Mouse (Mus musculus) hindbrain, embryonic 15.5 days (tissue): ENCODE measurements around the gene Klc3. TPM values are rescaled to one million over a fixed set of nuclear protein-coding genes. Genes with fewer than 3 reads are reported as not detected.

Source experiments
- ATAC-seq: fragments of 200-750 bp; cut with Nextera tagmentation; 2 replicates; pipeline ENCODE4 v1.8.0; 2017; ENCODE audit warnings: low read depth, moderate number of reproducible peaks, moderate TSS enrichment; ENCODE audit not compliant: low FRiP score
- H3K27ac ChIP-seq: fragments of 300-500 bp; sonication (generic); replicated peaks from 2 replicates; pipeline ENCODE4 v1.5.1; 2015; ENCODE audit warnings: mild to moderate bottlenecking, inconsistent platforms
- H3K27me3 ChIP-seq: fragments of 300-500 bp; sonication (generic); 2 replicates; pipeline ENCODE4 v1.6.1; 2015; ENCODE audit warnings: control low read depth, inconsistent platforms
- H3K36me3 ChIP-seq: fragments of 300-500 bp; sonication (generic); 2 replicates; pipeline ENCODE4 v1.6.1; 2015; ENCODE audit warnings: control low read depth, inconsistent platforms
- H3K4me1 ChIP-seq: fragments of 300-500 bp; sonication (generic); replicated peaks from 2 replicates; pipeline ENCODE4 v1.6.1; 2015; ENCODE audit warnings: control low read depth, inconsistent platforms
- H3K4me2 ChIP-seq: fragments of 300-500 bp; sonication (generic); 2 replicates; pipeline ENCODE4 v1.6.1; 2015; ENCODE audit warnings: moderate library complexity, mild to moderate bottlenecking, inconsistent platforms
- H3K4me3 ChIP-seq: fragments of 300-500 bp; sonication (generic); 2 replicates; pipeline ENCODE4 v1.5.1; 2015; ENCODE audit warnings: mild to moderate bottlenecking, inconsistent platforms
- H3K9ac ChIP-seq: fragments of 300-500 bp; sonication (generic); 2 replicates; pipeline ENCODE4 v1.6.1; 2015; ENCODE audit warnings: inconsistent platforms
- H3K9me3 ChIP-seq: fragments of 300-500 bp; sonication (generic); 2 replicates; pipeline ENCODE4 v1.6.1; 2016; ENCODE audit warnings: control low read depth, inconsistent platforms
- WGBS: fragments of 180-500 bp; shearing (Covaris S2); methylation state at CpG from one replicate; pipeline ENCODE4 v1.1.7; 2015; 5-methylcytosine and 5-hydroxymethylcytosine counted together
- polyA plus RNA-seq: library from polyadenylated mRNA; unstranded; fragments of >200 nt; fragmentation: Nextera tagmentation; extraction: Ambion mirVana; gene quantifications from 2 replicates; pipeline ENCODE4 v1.2.1, GENCODE M21; 2015

Klc3 gene
- polyA plus RNA-seq, 1 experiment from 2014 or later: 2.1 TPM

DNA sequence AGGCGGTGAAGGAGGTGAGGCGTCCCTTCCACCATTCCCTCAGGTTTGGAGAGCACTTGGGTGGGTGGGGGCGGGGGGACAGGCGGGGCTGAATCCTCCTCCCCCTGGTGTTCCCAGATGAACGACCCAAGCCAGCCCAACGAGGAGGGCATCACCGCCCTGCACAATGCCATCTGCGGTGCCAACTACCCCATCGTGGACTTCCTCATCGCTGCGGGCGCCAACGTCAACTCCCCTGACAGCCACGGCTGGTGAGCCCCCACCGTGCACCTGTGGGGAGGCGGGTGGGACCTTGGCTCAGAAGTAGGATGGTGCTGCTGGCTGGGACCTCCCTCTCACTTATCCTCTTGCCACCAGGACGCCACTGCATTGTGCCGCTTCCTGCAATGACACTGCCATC lies 28.5 kb downstream of the Klc3 start:
- H3K36me3 ChIP-seq: no peaks in the 10 kb centered on the region
- no peak overlapping the region for H3K4me3 ChIP-seq
- no peak overlapping the region for H3K4me2 ChIP-seq
- ATAC-seq: no peak
- H3K4me1 ChIP-seq: no peaks in the 10 kb centered on the region
- 81% methylated on average over 18 of the region's 18 CpGs for WGBS
- no peak overlapping the region for H3K9ac ChIP-seq
- no peaks in the 10 kb centered on the region for H3K27me3 ChIP-seq
- no peak overlapping the region for H3K27ac ChIP-seq
- H3K9me3 ChIP-seq: no peaks in the 10 kb centered on the region

DNA sequence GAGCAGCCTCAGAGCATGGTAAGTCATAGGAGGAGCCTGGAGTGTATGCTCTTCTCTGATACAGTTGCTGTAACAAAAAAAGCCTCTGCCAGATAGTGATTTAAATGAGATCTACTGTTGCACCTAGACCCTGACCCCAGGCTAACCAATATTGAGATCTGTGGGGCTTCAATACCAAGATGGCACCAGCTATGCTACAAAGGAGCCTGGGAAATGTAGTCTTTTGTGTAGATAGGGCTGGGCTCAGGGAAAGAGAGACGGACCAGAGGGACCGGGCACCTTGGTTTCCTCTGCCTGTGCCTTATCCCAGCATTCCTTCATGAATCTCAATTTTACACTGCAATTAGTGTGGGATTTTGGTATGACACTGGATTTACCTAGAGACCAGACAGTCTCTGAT lies 30.5 kb downstream of the Klc3 start:
- no peaks in the 10 kb centered on the region for H3K36me3 ChIP-seq
- H3K9ac ChIP-seq: no peak overlapping the region
- no peak overlapping the region for H3K4me2 ChIP-seq
- peaks cover 5% of the 10 kb centered on the region for H3K4me1 ChIP-seq
- no peak overlapping the region for H3K4me3 ChIP-seq
- no peak overlapping the region for H3K27ac ChIP-seq
- WGBS: 84% methylated on average over 2 of the region's 2 CpGs
- H3K9me3 ChIP-seq: no peaks in the 10 kb centered on the region
- ATAC-seq: no peak
- H3K27me3 ChIP-seq: peaks cover 7% of the 10 kb centered on the region; the same call in 1 of the 2 replicates

DNA sequence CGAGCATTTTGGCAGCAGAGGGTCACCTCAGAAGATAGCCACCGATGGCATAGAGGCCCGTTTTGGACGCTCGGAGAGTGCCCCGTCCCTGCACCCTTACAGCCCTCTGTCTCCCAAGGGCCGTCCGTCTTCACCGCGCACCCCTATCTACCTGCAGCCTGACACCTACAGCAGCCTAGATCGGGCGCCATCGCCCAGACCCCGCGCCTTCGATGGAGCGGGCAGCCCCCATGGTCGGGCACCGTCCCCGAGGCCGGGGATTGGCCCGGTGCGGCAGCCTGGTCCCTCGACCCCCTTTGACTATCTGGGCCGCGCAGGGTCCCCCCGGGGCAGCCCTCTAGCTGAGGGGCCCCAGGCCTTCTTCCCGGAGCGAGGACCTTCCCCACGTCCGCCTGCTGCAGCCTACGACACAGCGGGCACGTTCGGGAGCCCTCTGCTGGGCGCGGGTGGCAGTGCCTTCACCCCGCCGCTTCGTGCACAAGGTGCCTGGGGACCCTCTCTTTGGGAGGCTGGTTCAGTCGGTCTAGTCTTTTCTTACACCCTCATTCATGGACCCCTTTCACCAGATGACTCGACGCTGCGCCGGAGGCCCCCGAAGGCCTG lies 34.0 kb downstream of the Klc3 start:
- H3K4me3 ChIP-seq: peak overlapping the region; percentile 42
- H3K9me3 ChIP-seq: no peaks in the 10 kb centered on the region
- peak; percentile 84 for ATAC-seq
- H3K27me3 ChIP-seq: peaks cover 7% of the 10 kb centered on the region; the same call in 1 of the 2 replicates
- peaks cover 5% of the 10 kb centered on the region for H3K4me1 ChIP-seq
- peak overlapping the region; percentile 54 for H3K9ac ChIP-seq
- peak overlapping the region; percentile 70 for H3K4me2 ChIP-seq
- no peak overlapping the region for H3K27ac ChIP-seq
- WGBS: 11% methylated on average over 45 of the region's 46 CpGs
- H3K36me3 ChIP-seq: no peaks in the 10 kb centered on the region

DNA sequence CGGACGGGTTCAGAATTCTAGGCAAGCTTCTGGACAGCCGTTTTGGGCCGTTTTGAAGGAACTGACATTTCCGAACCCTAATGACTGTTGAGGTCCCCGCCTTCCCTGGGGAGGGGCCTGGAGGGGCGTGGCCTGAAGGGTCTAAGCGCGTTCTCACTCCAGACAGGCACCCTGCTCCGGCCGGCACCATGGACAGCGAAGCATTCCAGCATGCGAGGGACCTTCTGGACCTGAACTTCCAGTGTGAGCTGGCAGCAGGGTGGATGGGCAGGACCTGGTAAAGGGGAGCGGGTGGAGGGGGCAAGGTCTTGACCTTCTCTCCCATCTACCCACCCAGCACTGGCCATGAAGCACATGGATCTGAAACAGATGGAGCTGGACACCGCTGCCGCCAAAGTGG lies 35.5 kb downstream of the Klc3 start:
- no peak overlapping the region for H3K4me3 ChIP-seq
- 25% methylated on average over 16 of the region's 16 CpGs for WGBS

DNA sequence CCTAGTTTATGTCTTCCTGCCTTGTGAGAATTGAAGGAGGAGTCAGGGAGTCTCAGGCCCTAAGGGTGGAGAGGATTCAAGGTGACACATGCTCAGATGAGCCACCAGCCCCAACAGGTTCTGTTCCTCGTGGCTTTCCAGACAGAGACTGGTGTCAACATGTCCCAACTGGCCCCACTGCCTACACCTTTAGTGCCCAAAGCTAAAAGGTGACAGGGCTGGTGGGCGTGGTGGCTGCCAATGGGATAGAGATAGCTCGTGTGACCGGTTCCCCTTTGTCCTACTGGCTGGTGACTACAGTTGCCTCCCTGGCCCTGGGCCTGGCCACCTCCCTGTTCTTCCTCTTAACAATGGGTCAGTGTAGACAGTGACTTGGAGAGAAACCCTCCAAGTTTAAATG lies 38.5 kb downstream of the Klc3 start:
- Histone ChIP-seq H3K27me3 (peaks cover 23% of the 10 kb centered on the region), H3K27ac (no peak overlapping the region), H3K4me3 (no peak overlapping the region), H3K9ac (no peak overlapping the region), H3K4me1 (peaks cover 26% of the 10 kb centered on the region), H3K4me2 (no peak overlapping the region), H3K9me3 (no peaks in the 10 kb centered on the region), H3K36me3 (no peaks in the 10 kb centered on the region)
- ATAC-seq: no peak
- WGBS: 85% methylated on average over 4 of the region's 4 CpGs

More for the DNA sequence above, 35.5 kb downstream of the Klc3 start:
- Histone ChIP-seq H3K36me3 (no peaks in the 10 kb centered on the region), H3K27ac (no peak overlapping the region), H3K27me3 (peaks cover 7% of the 10 kb centered on the region; the same call in 1 of the 2 replicates), H3K9ac (no peak overlapping the region), H3K9me3 (no peaks in the 10 kb centered on the region), H3K4me1 (peaks cover 5% of the 10 kb centered on the region), H3K4me2 (no peak overlapping the region)
- ATAC-seq: no peak

DNA sequence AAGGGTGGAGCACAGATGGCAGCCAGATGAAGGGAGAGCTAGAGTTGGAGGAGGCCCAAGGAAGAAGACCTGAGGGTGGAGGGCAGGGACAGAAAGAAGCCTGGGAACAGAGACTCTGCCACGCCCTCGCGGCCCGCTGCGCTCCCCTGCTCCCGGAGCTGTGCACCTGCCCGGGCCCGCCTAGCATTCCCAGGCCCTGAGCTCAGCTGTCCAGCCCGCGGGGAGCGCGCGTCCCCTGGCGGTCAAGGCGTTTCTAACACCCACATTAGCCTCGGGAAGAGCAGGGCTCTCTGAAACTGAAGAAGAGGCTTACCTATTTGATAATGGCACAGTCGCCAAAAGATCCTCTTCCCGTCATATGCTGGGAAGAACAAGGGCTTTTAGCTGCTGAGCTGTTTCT lies 40.0 kb downstream of the Klc3 start:
- Histone ChIP-seq H3K4me1 (peaks cover 24% of the 10 kb centered on the region), H3K9me3 (no peaks in the 10 kb centered on the region), H3K9ac (no peak overlapping the region), H3K27me3 (peaks cover 21% of the 10 kb centered on the region), H3K36me3 (no peaks in the 10 kb centered on the region), H3K4me2 (no peak overlapping the region), H3K27ac (no peak overlapping the region), H3K4me3 (no peak overlapping the region)
- ATAC-seq: no peak
- WGBS: 4% methylated on average over 18 of the region's 18 CpGs

DNA sequence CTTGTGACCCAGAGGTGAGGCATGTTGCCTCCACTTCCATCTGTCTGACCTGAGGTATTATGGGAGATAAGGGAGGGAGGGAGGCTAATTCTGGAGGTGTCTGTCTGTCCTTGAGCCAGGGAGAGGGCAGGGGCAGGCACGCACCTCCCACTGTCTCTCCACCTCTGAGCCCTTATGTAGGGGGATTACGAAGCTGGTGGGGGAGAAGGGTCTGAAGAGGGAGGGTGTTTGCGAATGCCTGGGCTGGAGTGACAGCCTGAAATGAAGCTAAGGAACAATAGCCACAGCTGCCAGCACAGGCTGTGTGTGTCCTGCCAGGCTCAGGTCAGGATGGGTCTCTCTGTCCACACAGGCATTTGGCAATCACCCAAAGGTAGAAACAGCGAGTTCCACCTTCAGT lies 41.6 kb downstream of the Klc3 start:
- Histone ChIP-seq H3K27ac (no peak overlapping the region), H3K4me2 (peak overlapping the region; percentile 96), H3K36me3 (peaks cover 3% of the 10 kb centered on the region; the same call in 1 of the 2 replicates), H3K9me3 (no peaks in the 10 kb centered on the region), H3K4me1 (peaks cover 34% of the 10 kb centered on the region), H3K4me3 (no peak overlapping the region), H3K27me3 (peaks cover 15% of the 10 kb centered on the region), H3K9ac (no peak overlapping the region)
- WGBS: 34% methylated on average over 4 of the region's 4 CpGs
- no peak for ATAC-seq

DNA sequence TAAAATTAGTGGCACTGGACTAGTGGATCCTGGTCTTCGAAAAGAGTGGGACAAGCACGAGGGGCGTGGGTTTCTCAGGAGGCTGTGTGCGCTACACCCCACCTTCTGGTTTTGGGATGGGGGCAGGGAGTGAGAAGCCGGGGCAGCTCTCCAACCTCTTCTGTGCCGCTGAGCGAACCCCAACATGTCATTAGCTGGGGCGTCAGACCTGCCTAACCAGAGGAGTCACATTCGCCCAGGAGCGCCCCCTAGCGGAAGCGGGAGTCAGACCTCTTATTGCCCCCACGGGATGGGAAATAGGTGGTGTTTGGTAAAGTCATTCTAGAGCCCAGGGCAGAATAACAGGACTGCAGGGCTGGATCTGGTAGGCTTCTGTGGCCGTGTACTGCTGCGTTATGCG lies 42.2 kb downstream of the Klc3 start:
- peak overlapping the region; percentile 82 for H3K4me3 ChIP-seq
- peaks cover 8% of the 10 kb centered on the region for H3K36me3 ChIP-seq
- peaks cover 15% of the 10 kb centered on the region for H3K27me3 ChIP-seq
- ATAC-seq: no peak
- H3K9me3 ChIP-seq: no peaks in the 10 kb centered on the region
- H3K9ac ChIP-seq: 0 out of 2 replicates have a peak overlapping the region, but pooled peaks have one; percentile 55
- no peak overlapping the region for H3K27ac ChIP-seq
- H3K4me2 ChIP-seq: peak overlapping the region; percentile 96
- WGBS: 13% methylated on average over 16 of the region's 16 CpGs
- H3K4me1 ChIP-seq: peaks cover 34% of the 10 kb centered on the region

DNA sequence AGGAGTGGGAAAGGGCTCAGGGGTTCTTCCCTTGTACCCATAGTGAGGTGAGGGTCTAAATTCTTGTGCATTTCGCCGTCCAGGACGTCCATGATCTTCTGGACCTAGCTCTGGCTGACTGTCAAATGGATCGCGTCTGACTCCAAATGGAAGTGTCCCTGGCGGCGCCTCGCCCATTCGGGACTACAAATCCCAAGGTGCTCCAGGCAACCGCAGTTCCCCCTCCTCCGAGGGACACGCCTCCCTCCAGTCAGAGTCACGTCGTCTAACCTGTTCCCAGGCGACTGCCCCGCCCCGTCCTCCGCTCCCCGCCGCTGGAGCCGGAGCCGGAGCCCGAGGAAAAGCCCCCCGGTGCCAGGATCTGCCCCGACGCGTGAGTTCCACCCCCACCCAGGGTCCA lies 43.0 kb downstream of the Klc3 start:
- peak overlapping the region; percentile 82 for H3K4me3 ChIP-seq
- H3K27ac ChIP-seq: no peak overlapping the region
- H3K9ac ChIP-seq: peak overlapping the region; percentile 55
- peak; percentile 63 for ATAC-seq
- H3K4me1 ChIP-seq: peaks cover 34% of the 10 kb centered on the region
- H3K27me3 ChIP-seq: peaks cover 15% of the 10 kb centered on the region
- WGBS: under 1% methylated on average over 27 of the region's 27 CpGs
- H3K36me3 ChIP-seq: peaks cover 13% of the 10 kb centered on the region
- H3K4me2 ChIP-seq: peak overlapping the region; percentile 96
- H3K9me3 ChIP-seq: no peaks in the 10 kb centered on the region

DNA sequence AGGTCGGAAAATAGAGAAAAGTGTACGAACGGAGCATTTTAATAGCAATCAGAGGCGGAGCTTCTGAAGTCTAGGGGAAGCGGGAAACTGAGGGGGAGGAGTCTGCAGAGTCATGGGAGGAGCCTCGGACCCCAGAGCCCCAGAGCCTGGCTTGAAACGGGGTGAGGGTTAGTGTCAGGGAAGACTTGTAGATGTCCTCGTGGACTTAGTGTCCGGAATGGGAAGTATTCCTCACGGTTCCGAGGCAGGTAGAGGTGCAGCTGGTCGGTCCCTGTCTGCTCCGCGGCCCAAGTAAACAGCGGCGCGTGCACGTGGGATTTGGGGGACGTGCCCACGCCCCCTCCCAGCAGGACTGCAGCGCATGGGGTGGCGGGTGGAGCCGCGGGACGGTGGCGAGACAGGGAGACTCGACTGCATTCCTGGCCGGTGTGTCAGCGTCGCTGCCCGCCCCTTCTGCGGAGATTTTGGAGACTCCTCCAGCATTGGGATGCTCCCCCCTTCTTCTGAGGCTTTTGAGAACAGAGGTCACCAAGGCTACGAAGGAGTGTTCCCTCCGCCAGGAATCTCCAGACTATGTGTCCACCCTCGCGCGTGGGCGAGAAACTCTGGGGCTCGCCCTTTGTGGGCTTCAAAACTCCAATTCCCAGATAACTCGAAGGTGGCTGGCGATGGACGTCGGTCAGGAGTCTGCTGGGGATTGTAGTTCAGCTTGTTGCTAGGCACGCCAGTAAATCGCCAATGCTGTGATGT lies 43.8 kb downstream of the Klc3 start:
- H3K27ac ChIP-seq: peak overlapping the region; percentile 46; the same call in 1 of the 2 replicates
- peak overlapping the region; percentile 82 for H3K4me3 ChIP-seq
- H3K9me3 ChIP-seq: no peaks in the 10 kb centered on the region
- H3K27me3 ChIP-seq: peaks cover 15% of the 10 kb centered on the region
- H3K9ac ChIP-seq: peak overlapping the region; percentile 68
- WGBS: under 1% methylated on average over 45 of the region's 45 CpGs
- peaks cover 18% of the 10 kb centered on the region for H3K36me3 ChIP-seq
- ATAC-seq: peak; percentile 58
- H3K4me1 ChIP-seq: peaks cover 34% of the 10 kb centered on the region
- H3K4me2 ChIP-seq: peak overlapping the region; percentile 96

DNA sequence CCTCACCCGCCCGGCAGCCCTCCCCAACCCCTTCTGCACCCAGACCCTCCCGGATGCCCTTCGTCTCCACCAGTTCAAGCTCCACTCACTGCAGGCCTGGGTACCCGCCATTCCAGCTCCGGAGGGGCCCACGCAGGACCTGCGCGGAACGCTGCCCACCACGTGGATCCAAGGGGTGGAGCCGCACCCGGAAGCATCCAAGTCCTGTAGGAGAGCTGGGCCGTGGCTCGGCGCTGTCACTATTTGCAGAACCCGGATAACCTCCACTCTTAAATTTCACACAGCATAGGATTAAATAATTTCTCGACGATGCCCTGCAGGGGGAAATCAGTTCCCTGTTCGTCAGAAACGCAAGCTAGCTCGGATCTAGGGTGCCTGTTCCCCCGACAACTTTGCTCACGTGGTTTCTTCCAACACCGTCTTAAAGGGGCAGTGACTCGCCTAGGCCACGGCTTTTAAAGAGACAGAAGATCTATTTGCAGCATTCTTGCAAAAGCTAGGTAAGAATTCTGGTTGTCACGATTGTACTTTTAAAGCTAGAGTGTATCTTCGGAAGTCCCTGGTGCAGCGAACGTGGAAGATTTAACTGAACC lies 44.5 kb downstream of the Klc3 start, which contains the start of the genes Cd3eap and Ppp1r13l:
TSS of gene Cd3eap (minus strand) at position 185 of the 593 bp plus-strand sequence.
TSS of gene Ppp1r13l (plus strand) at position 451 of the 593 bp plus-strand sequence.
- H3K4me3 ChIP-seq: peak within 1 kb of the TSS; percentile 82
- peaks cover 34% of the 10 kb centered on the region for H3K4me1 ChIP-seq
- peaks cover 25% of the 10 kb centered on the region for H3K36me3 ChIP-seq
- peaks cover 15% of the 10 kb centered on the region for H3K27me3 ChIP-seq
- H3K27ac ChIP-seq: peak within 1 kb of the TSS; percentile 46
- peak within 1 kb of the TSS; percentile 68 for H3K9ac ChIP-seq
- no peaks in the 10 kb centered on the region for H3K9me3 ChIP-seq
- peak; percentile 87 for ATAC-seq
- WGBS: 0% methylated on average over 31 of the region's 31 CpGs
- peak within 1 kb of the TSS; percentile 96 for H3K4me2 ChIP-seq

DNA sequence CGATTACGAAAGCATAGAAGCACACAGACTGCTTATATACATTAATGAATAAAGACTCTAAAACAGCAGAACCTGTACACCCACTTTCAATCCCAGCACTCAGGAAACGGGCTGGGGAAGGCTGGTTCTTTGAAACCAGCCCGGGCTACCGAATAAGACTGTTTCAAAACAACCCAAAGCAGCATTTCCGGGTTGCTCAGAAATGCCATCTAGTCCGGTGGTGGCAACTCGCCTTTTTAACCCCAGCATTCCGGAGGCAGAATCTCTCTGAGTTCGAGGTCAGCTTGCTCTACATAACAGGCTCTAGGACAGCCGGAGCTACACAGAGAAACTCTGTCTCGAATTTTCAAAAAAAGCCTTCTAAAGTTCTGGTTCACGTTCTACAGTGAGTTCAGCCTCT lies 45.3 kb downstream of the Klc3 start:
- H3K4me2 ChIP-seq: peak overlapping the region; percentile 96
- peaks cover 15% of the 10 kb centered on the region for H3K27me3 ChIP-seq
- WGBS: 25% methylated on average over 13 of the region's 13 CpGs
- peaks cover 29% of the 10 kb centered on the region for H3K36me3 ChIP-seq
- peak overlapping the region; percentile 82 for H3K4me3 ChIP-seq
- no peaks in the 10 kb centered on the region for H3K9me3 ChIP-seq
- peak overlapping the region; percentile 68 for H3K9ac ChIP-seq
- no peak for ATAC-seq
- peaks cover 34% of the 10 kb centered on the region for H3K4me1 ChIP-seq
- no peak overlapping the region for H3K27ac ChIP-seq
